7 mouse cellular contexts compared by ENCODE assay signal in the genomic region with DNA sequence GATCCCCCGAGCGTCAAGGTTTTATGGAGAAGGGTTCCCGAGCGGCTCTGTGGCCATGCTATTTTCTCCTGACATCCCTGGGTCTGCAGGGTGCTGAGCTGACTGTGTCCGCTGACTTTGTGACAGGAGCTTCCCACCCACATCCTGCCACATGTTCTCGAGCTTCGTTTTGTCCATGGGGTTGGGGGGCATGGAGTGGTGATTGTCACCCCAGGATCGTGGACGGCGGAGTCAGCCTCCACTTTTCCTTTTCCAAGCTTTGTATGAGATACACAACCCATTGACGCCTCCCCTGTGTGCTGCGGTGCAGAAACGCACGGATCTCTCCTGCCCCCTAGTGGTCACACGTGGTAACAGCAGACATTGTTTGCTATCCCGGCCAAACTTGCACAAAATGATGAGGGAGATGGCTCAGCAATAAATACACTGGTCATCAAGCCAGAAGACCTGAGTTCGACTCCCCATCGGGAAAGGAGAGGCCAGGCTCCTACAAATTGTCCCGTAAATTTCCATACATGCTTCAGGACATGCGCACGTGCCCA. TPM values are rescaled to one million over a fixed set of nuclear protein-coding genes. Genes with fewer than 3 reads are reported as not detected.
DNase-seq lines count a peak whose midpoint lies in the region; ATAC-seq and TF ChIP-seq lines count a peak whose summit lies in the region.

No protein-coding gene starts in this region.

- no peak for TF ChIP-seq POLR2A in small intestine, adult 2 months (IDR thresholded peaks at IDR 0.05; ENCODE audit: low read depth, low read length)

- no peaks in the 10 kb centered on the region for H3K36me3 ChIP-seq in limb, embryonic 10.5 days
- H3K36me3 ChIP-seq in midbrain, embryonic 14.5 days (ENCODE audit: control insufficient read depth, insufficient read depth, low read length) = no peaks in the 10 kb centered on the region
- H3K36me3 ChIP-seq in small intestine, adult 2 months (ENCODE audit: control insufficient read depth, insufficient read depth, low read length) = no peaks in the 10 kb centered on the region

- H3K4me2 ChIP-seq in midbrain, embryonic 14.5 days (ENCODE audit: low read length) = peak overlapping the region; percentile 35; the same call in 1 of the 2 replicates

- no peaks in the 10 kb centered on the region for H3K9me3 ChIP-seq in limb, embryonic 10.5 days (replicated peaks)
- H3K9me3 ChIP-seq in midbrain, embryonic 14.5 days (ENCODE audit: control insufficient read depth, low read length) = no peaks in the 10 kb centered on the region

- H3K4me3 ChIP-seq in limb, embryonic 10.5 days = no peak overlapping the region
- H3K4me3 ChIP-seq in midbrain, embryonic 14.5 days (replicated peaks; ENCODE audit: low read depth, low read length) = no peak overlapping the region
- H3K4me3 ChIP-seq in small intestine, adult 2 months (ENCODE audit: low read depth, low read length) = no peak overlapping the region

- peak; percentile 97; the same call in 1 of the 2 replicates for TF ChIP-seq CTCF in small intestine, adult 2 months (IDR thresholded peaks at IDR 0.05; ENCODE audit: extremely low read depth, insufficient read length, insufficient replicate concordance, low read depth, low read length)

- WGBS in limb, embryonic 10.5 days = 15% methylated on average over 21 of the region's 21 CpGs
- 12% methylated on average over 21 of the region's 21 CpGs for WGBS in midbrain, embryonic 14.5 days
- WGBS in small intestine, adult 2 months = 9% methylated on average over 21 of the region's 21 CpGs

- H3K27ac ChIP-seq in limb, embryonic 10.5 days = no peak overlapping the region
- no peak overlapping the region for H3K27ac ChIP-seq in midbrain, embryonic 14.5 days (replicated peaks; ENCODE audit: low read depth, low read length)
- H3K27ac ChIP-seq in small intestine, adult 2 months (ENCODE audit: insufficient read depth, low read depth, low read length) = no peak overlapping the region

- H3K9ac ChIP-seq in midbrain, embryonic 14.5 days (replicated peaks; ENCODE audit: low read length) = no peak overlapping the region; the same call in 1 of the 2 replicates

- DNase-seq in adrenal gland, adult (ENCODE audit: inconsistent age in 2 of 2, low spot score in 1 of 2) = peak; percentile 86 to 95
- peak; percentile 88 for DNase-seq in gastrocnemius, postnatal 10 days
- peak; percentile 56 for DNase-seq in hindlimb bud, embryonic 11.5 days (ENCODE audit: extremely low spot score, low read depth, low spot score)
- DNase-seq in limb, embryonic 10.5 days (ENCODE audit: low spot score) = peak; percentile 86
- DNase-seq in midbrain, embryonic 14.5 days = peak; percentile 91

- peaks cover 52% of the 10 kb centered on the region for H3K27me3 ChIP-seq in limb, embryonic 10.5 days (ENCODE audit: low read depth, poor library complexity, severe bottlenecking)
- H3K27me3 ChIP-seq in midbrain, embryonic 14.5 days (ENCODE audit: control insufficient read depth, insufficient read depth, low read length) = no peaks in the 10 kb centered on the region
- no peaks in the 10 kb centered on the region for H3K27me3 ChIP-seq in small intestine, adult 2 months (ENCODE audit: control insufficient read depth, insufficient read depth, low read length)

- ATAC-seq in common myeloid progenitor, adult 5-6 weeks (replicated peaks; ENCODE audit: low read depth, poor library complexity, severe bottlenecking) = peak; percentile 65
- no peak for ATAC-seq in midbrain, embryonic 14.5 days (ENCODE audit: low FRiP score, low TSS enrichment)

- peaks cover 9% of the 10 kb centered on the region for H3K4me1 ChIP-seq in limb, embryonic 10.5 days
- no peaks in the 10 kb centered on the region for H3K4me1 ChIP-seq in midbrain, embryonic 14.5 days (ENCODE audit: control insufficient read depth, insufficient read depth, low read length)
- peaks cover 5% of the 10 kb centered on the region for H3K4me1 ChIP-seq in small intestine, adult 2 months (ENCODE audit: control insufficient read depth, insufficient read depth, insufficient read length, low read length)

RNA-seq across cellular contexts. Expression of a gene that starts 19.6 kb away (rescaled TPM):
- total RNA-seq in common myeloid progenitor, adult 5-6 weeks (2017) = 0.18 and 2.2 TPM in 2 replicates
- total RNA-seq in gastrocnemius, postnatal 10 days (2021) = 1 to 10 TPM; 1.7 to 2.0 TPM
- 4.3 and 4.5 TPM in 2 replicates for polyA plus RNA-seq in limb, embryonic 10.5 days (2016; fragmentation: Nextera tagmentation; extraction: Ambion mirVana)
- polyA plus RNA-seq in midbrain, embryonic 14.5 days (2014; fragmentation: Nextera tagmentation; extraction: Ambion mirVana) = 11.5 and 11.6 TPM in 2 replicates
- 0.44 and 0.74 TPM in 2 replicates for polyA plus RNA-seq in small intestine, adult 2 months (2012; rRNA removed)

RNA-seq across cellular contexts. Expression of a gene that starts 30.3 kb away (rescaled TPM):
- total RNA-seq in common myeloid progenitor, adult 5-6 weeks (2017) = not detected in 2 replicates
- under 1 TPM; 0.27 to 0.87 TPM for total RNA-seq in gastrocnemius, postnatal 10 days (2021)
- polyA plus RNA-seq in limb, embryonic 10.5 days (2016; fragmentation: Nextera tagmentation; extraction: Ambion mirVana) = 0.11 and 0.18 TPM in 2 replicates
- 24.0 and 55.4 TPM in 2 replicates for polyA plus RNA-seq in midbrain, embryonic 14.5 days (2014; fragmentation: Nextera tagmentation; extraction: Ambion mirVana)
- polyA plus RNA-seq in small intestine, adult 2 months (2012; rRNA removed) = 0.32 and 0.38 TPM in 2 replicates

RNA-seq across cellular contexts. Expression of a gene that starts 42.1 kb away (rescaled TPM):
- 4.1 and 5.5 TPM in 2 replicates for total RNA-seq in common myeloid progenitor, adult 5-6 weeks (2017)
- total RNA-seq in gastrocnemius, postnatal 10 days (2021) = 10 to 100 TPM; 11.5 to 13.3 TPM
- polyA plus RNA-seq in limb, embryonic 10.5 days (2016; fragmentation: Nextera tagmentation; extraction: Ambion mirVana) = 10.9 and 14.7 TPM in 2 replicates
- 32.4 and 34.9 TPM in 2 replicates for polyA plus RNA-seq in midbrain, embryonic 14.5 days (2014; fragmentation: Nextera tagmentation; extraction: Ambion mirVana)
- 19.3 and 31.6 TPM in 2 replicates for polyA plus RNA-seq in small intestine, adult 2 months (2012; rRNA removed)

Comparison
In these comparisons a context has a peak if more than half of its experiments do, and no peak if none do; other contexts are left out.
1. RNA of a gene that starts 30.3 kb away (polyA plus RNA-seq): 24.0 to 55.4 TPM in midbrain, embryonic 14.5 days; 0.32 to 0.38 TPM in small intestine, adult 2 months and 0.11 to 0.18 TPM in limb, embryonic 10.5 days; every median in the first group is over 10 times any median in the second.
2. Peak in every context shown above with its lines, with median percentiles within 50 percentile points of each other: DNase-seq.